In the genomic region with DNA sequence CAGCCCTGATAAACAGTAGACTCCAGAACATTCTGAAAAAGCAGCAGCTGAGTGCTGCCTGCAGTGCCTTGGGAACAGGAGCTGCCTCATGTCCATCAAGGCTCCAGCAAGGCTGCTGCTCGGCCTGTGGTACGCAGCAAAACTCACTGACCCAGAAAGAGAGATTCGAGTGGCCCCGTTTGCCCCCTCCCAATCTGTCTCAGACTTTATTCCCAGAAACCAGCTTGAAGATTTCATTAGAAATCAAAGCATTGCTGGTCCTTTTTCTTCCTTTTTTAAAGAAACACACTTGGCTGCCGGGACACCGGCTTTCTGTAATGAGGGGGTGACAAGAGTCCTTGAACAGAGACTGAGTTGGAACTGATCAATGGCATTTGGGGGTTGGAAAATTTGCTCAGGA, we compare ENCODE assay signal across 24 mouse cellular contexts. TPM values are rescaled to one million over a fixed set of nuclear protein-coding genes. Genes with fewer than 3 reads are reported as not detected.
DNase-seq lines count a peak whose midpoint lies in the region; ATAC-seq and TF ChIP-seq lines count a peak whose summit lies in the region.
"Had no signal": no experiment of that assay in that cellular context is flagged by ENCODE, and none has a peak within 500 bp of the region (broad histone marks: within the 10 kb centered on the region; RNA-seq: fewer than 3 reads in every experiment).

No protein-coding gene starts in this region.

- peaks cover 54% of the 10 kb centered on the region for H3K4me1 ChIP-seq in forebrain, embryonic 14.5 days (ENCODE audit: control insufficient read depth, insufficient read depth, low read length)
- H3K4me1 ChIP-seq in forebrain, postnatal 0 days (ENCODE audit: insufficient read depth): peaks cover 18% of the 10 kb centered on the region; the same call in 1 of the 2 replicates
- H3K4me1 ChIP-seq in embryonic facial prominence, embryonic 10.5 days: peaks cover 90% of the 10 kb centered on the region
- H3K4me1 ChIP-seq in forebrain, embryonic 16.5 days (replicated peaks; ENCODE audit: control insufficient read depth, insufficient read depth, low read length): peaks cover 64% of the 10 kb centered on the region

- no peak for DNase-seq in forebrain, embryonic 14.5 days (ENCODE audit: low spot score)
- no peak for DNase-seq in forebrain, postnatal 0 days
- DNase-seq in layer of hippocampus, adult 9-11 months: peak; percentile 28
- no peak for DNase-seq in layer of hippocampus, postnatal 25 days (ENCODE audit: extremely low spot score in 1 of 2, low spot score in 1 of 2)
- no peak for DNase-seq in embryonic facial prominence, embryonic 10.5 days (ENCODE audit: low spot score)
- no peak for DNase-seq in gastrocnemius, postnatal 36 days

- intact Hi-C loops in gastrocnemius, postnatal 36 days (cut with DNase I): no loop called here

- H3K9me3 ChIP-seq in forebrain, embryonic 14.5 days (replicated peaks; ENCODE audit: control insufficient read depth, low read length): no peaks in the 10 kb centered on the region
- H3K9me3 ChIP-seq in forebrain, postnatal 0 days (ENCODE audit: low read length): no peaks in the 10 kb centered on the region
- H3K9me3 ChIP-seq in embryonic facial prominence, embryonic 10.5 days: no peaks in the 10 kb centered on the region
- H3K9me3 ChIP-seq in forebrain, embryonic 16.5 days (ENCODE audit: control insufficient read depth, low read length): no peaks in the 10 kb centered on the region
- H3K9me3 ChIP-seq: heart, embryonic 13.5 days; hindbrain, embryonic 15.5 days; kidney, embryonic 15.5 days; limb, embryonic 12.5 days; liver, embryonic 15.5 days; lung, embryonic 15.5 days; midbrain, embryonic 10.5 days; neural tube, embryonic 12.5 days had no signal

- H3K4me2 ChIP-seq in forebrain, embryonic 14.5 days (ENCODE audit: low read length): no peak overlapping the region
- H3K4me2 ChIP-seq in forebrain, postnatal 0 days (ENCODE audit: low read depth): no peak overlapping the region
- no peak overlapping the region for H3K4me2 ChIP-seq in forebrain, embryonic 16.5 days (ENCODE audit: low read length)
- H3K4me2 ChIP-seq: heart, embryonic 13.5 days; hindbrain, embryonic 15.5 days; kidney, embryonic 15.5 days; limb, embryonic 12.5 days; liver, embryonic 15.5 days; lung, embryonic 15.5 days; neural tube, embryonic 12.5 days had no signal

- H3K4me3 ChIP-seq in forebrain, embryonic 14.5 days (ENCODE audit: low read depth, low read length): no peak overlapping the region
- no peak overlapping the region for H3K4me3 ChIP-seq in forebrain, postnatal 0 days (ENCODE audit: low read depth, low read length)
- H3K4me3 ChIP-seq in embryonic facial prominence, embryonic 10.5 days: no peak overlapping the region
- H3K4me3 ChIP-seq in forebrain, embryonic 16.5 days (replicated peaks; ENCODE audit: low read length): no peak overlapping the region
- H3K4me3 ChIP-seq: heart, embryonic 13.5 days; hindbrain, embryonic 15.5 days; kidney, embryonic 15.5 days; limb, embryonic 12.5 days; liver, embryonic 15.5 days; lung, embryonic 15.5 days; midbrain, embryonic 10.5 days; myocyte; neural tube, embryonic 12.5 days had no signal

- ATAC-seq in forebrain, embryonic 14.5 days: no peak
- ATAC-seq in forebrain, postnatal 0 days: no peak
- ATAC-seq in forebrain, embryonic 16.5 days: no peak
- ATAC-seq: CD4-positive, CD25-positive, alpha-beta regulatory T cell, adult 4 months had no signal

- H3K27ac ChIP-seq in forebrain, embryonic 14.5 days (ENCODE audit: low read depth, low read length): 0 out of 2 replicates have a peak overlapping the region, but pooled peaks have one; percentile 21
- H3K27ac ChIP-seq in forebrain, postnatal 0 days (ENCODE audit: low read depth, low read length): no peak overlapping the region
- peak overlapping the region; percentile 32; the same call in 1 of the 2 replicates for H3K27ac ChIP-seq in embryonic facial prominence, embryonic 10.5 days (replicated peaks)
- H3K27ac ChIP-seq in forebrain, embryonic 16.5 days (ENCODE audit: low read length): peak overlapping the region; percentile 39
- H3K27ac ChIP-seq: heart, embryonic 13.5 days; hindbrain, embryonic 15.5 days; kidney, embryonic 15.5 days; limb, embryonic 12.5 days; liver, embryonic 15.5 days; lung, embryonic 15.5 days; midbrain, embryonic 10.5 days; neural tube, embryonic 12.5 days had no signal

- TF ChIP-seq CTCF in forebrain, postnatal 0 days (IDR thresholded peaks at IDR 0.05; ENCODE audit: low read depth): no peak

- WGBS in forebrain, embryonic 14.5 days: 42% methylated on average over 6 of the region's 6 CpGs
- 27% methylated on average over 6 of the region's 6 CpGs for WGBS in forebrain, postnatal 0 days
- WGBS in embryonic facial prominence, embryonic 10.5 days: 65% methylated on average over 6 of the region's 6 CpGs
- 36% methylated on average over 6 of the region's 6 CpGs for WGBS in forebrain, embryonic 16.5 days

- no peak overlapping the region for H3K9ac ChIP-seq in forebrain, embryonic 14.5 days (ENCODE audit: low read length)
- H3K9ac ChIP-seq in forebrain, postnatal 0 days: no peak overlapping the region
- no peak overlapping the region for H3K9ac ChIP-seq in forebrain, embryonic 16.5 days (replicated peaks; ENCODE audit: low read depth, low read length)
- H3K9ac ChIP-seq: heart, embryonic 13.5 days; hindbrain, embryonic 15.5 days; kidney, embryonic 15.5 days; limb, embryonic 12.5 days; liver, embryonic 15.5 days; lung, embryonic 15.5 days; neural tube, embryonic 12.5 days had no signal

- no peaks in the 10 kb centered on the region for H3K27me3 ChIP-seq in forebrain, embryonic 14.5 days (replicated peaks; ENCODE audit: control insufficient read depth, insufficient read depth, low read length)
- no peaks in the 10 kb centered on the region for H3K27me3 ChIP-seq in forebrain, postnatal 0 days (ENCODE audit: insufficient read depth, low read length)
- H3K27me3 ChIP-seq in embryonic facial prominence, embryonic 10.5 days (replicated peaks; ENCODE audit: low read depth, poor library complexity, severe bottlenecking): peaks cover 66% of the 10 kb centered on the region
- H3K27me3 ChIP-seq in forebrain, embryonic 16.5 days (replicated peaks; ENCODE audit: control insufficient read depth, insufficient read depth, low read length): no peaks in the 10 kb centered on the region
- H3K27me3 ChIP-seq: liver, embryonic 15.5 days had no signal

- no peaks in the 10 kb centered on the region for H3K36me3 ChIP-seq in forebrain, embryonic 14.5 days (ENCODE audit: control insufficient read depth, insufficient read depth, low read length)
- H3K36me3 ChIP-seq in forebrain, postnatal 0 days (ENCODE audit: insufficient read depth): peaks cover under 1% of the 10 kb centered on the region; the same call in 1 of the 2 replicates
- H3K36me3 ChIP-seq in embryonic facial prominence, embryonic 10.5 days (replicated peaks): peaks cover 4% of the 10 kb centered on the region; the same call in 1 of the 2 replicates
- H3K36me3 ChIP-seq in forebrain, embryonic 16.5 days (ENCODE audit: control insufficient read depth, insufficient read depth): no peaks in the 10 kb centered on the region
- H3K36me3 ChIP-seq: heart, embryonic 13.5 days; hindbrain, embryonic 15.5 days; kidney, embryonic 15.5 days; limb, embryonic 12.5 days; liver, embryonic 15.5 days; lung, embryonic 15.5 days; midbrain, embryonic 10.5 days; neural tube, embryonic 12.5 days had no signal

RNA-seq across cellular contexts. Expression of gene Nat9, which starts 37.6 kb away (rescaled TPM):
- polyA plus RNA-seq in forebrain, embryonic 14.5 days (2014; fragmentation: Nextera tagmentation; extraction: Ambion mirVana): 19.5 and 20.4 TPM in 2 replicates
- 19.2 and 20.3 TPM in 2 replicates for total RNA-seq in forebrain, postnatal 0 days (2014; rRNA removed)
- polyA plus RNA-seq in forebrain, postnatal 0 days (2015; fragmentation: Nextera tagmentation; extraction: Ambion mirVana): 17.7 and 18.6 TPM in 2 replicates
- total RNA-seq in layer of hippocampus, postnatal 25 days (2021): 10 to 100 TPM; 16.6 to 21.3 TPM
- 18.2 and 18.4 TPM in 2 replicates for polyA plus RNA-seq in embryonic facial prominence, embryonic 10.5 days (2016; fragmentation: Nextera tagmentation; extraction: Ambion mirVana)
- polyA plus RNA-seq in forebrain, embryonic 16.5 days (2015; fragmentation: Nextera tagmentation; extraction: Ambion mirVana): 20.6 and 24.2 TPM in 2 replicates
- 10 to 100 TPM; 10.6 to 12.9 TPM for total RNA-seq in gastrocnemius, postnatal 36 days (2021)

RNA-seq across cellular contexts. Expression of gene Tmem104, which starts 38.0 kb away (rescaled TPM):
- polyA plus RNA-seq in forebrain, embryonic 14.5 days (2014; fragmentation: Nextera tagmentation; extraction: Ambion mirVana): 6.3 and 8.5 TPM in 2 replicates
- total RNA-seq in forebrain, postnatal 0 days (2014; rRNA removed): 5.4 and 7.6 TPM in 2 replicates
- 8.8 and 9.9 TPM in 2 replicates for polyA plus RNA-seq in forebrain, postnatal 0 days (2015; fragmentation: Nextera tagmentation; extraction: Ambion mirVana)
- 10 to 100 TPM; 19.0 to 19.4 TPM for total RNA-seq in layer of hippocampus, postnatal 25 days (2021)
- polyA plus RNA-seq in embryonic facial prominence, embryonic 10.5 days (2016; fragmentation: Nextera tagmentation; extraction: Ambion mirVana): 10.1 and 10.3 TPM in 2 replicates
- polyA plus RNA-seq in forebrain, embryonic 16.5 days (2015; fragmentation: Nextera tagmentation; extraction: Ambion mirVana): 11.0 and 11.2 TPM in 2 replicates
- total RNA-seq in gastrocnemius, postnatal 36 days (2021): 1 to 10 TPM; 4.5 to 6.0 TPM

RNA-seq across cellular contexts. Expression of gene Grin2c, which starts 41.7 kb away (rescaled TPM):
- 0.12 and 0.14 TPM in 2 replicates for polyA plus RNA-seq in forebrain, embryonic 14.5 days (2014; fragmentation: Nextera tagmentation; extraction: Ambion mirVana)
- total RNA-seq in forebrain, postnatal 0 days (2014; rRNA removed): 1.5 and 1.6 TPM in 2 replicates
- 0.35 and 0.48 TPM in 2 replicates for polyA plus RNA-seq in forebrain, postnatal 0 days (2015; fragmentation: Nextera tagmentation; extraction: Ambion mirVana)
- 10 to 100 TPM; 47.3 to 47.4 TPM for total RNA-seq in layer of hippocampus, postnatal 25 days (2021)
- 0.06 and 0.07 TPM in 2 replicates for polyA plus RNA-seq in embryonic facial prominence, embryonic 10.5 days (2016; fragmentation: Nextera tagmentation; extraction: Ambion mirVana)
- polyA plus RNA-seq in forebrain, embryonic 16.5 days (2015; fragmentation: Nextera tagmentation; extraction: Ambion mirVana): 0.29 and 0.37 TPM in 2 replicates
- total RNA-seq in gastrocnemius, postnatal 36 days (2021): not detected
- total RNA-seq: gastrocnemius, postnatal 14 days; heart, postnatal 10 days; hematopoietic stem cell, adult 5-6 weeks; liver, adult 2 months; megakaryocyte progenitor cell, adult 5-6 weeks had no signal
- polyA plus RNA-seq: CD4-positive, CD25-positive, alpha-beta regulatory T cell, adult 4 months; heart, embryonic 13.5 days; intestine, embryonic 14.5 days; kidney, embryonic 15.5 days; myocyte; stomach, embryonic 14.5 days had no signal

RNA-seq across cellular contexts. Expression of gene Fdxr, which starts 51.5 kb away (rescaled TPM):
- 17.2 and 20.0 TPM in 2 replicates for polyA plus RNA-seq in forebrain, embryonic 14.5 days (2014; fragmentation: Nextera tagmentation; extraction: Ambion mirVana)
- 18.6 and 26.2 TPM in 2 replicates for total RNA-seq in forebrain, postnatal 0 days (2014; rRNA removed)
- 14.0 and 16.4 TPM in 2 replicates for polyA plus RNA-seq in forebrain, postnatal 0 days (2015; fragmentation: Nextera tagmentation; extraction: Ambion mirVana)
- total RNA-seq in layer of hippocampus, postnatal 25 days (2021): 10 to 100 TPM; 18.6 to 21.2 TPM
- 17.6 and 18.1 TPM in 2 replicates for polyA plus RNA-seq in embryonic facial prominence, embryonic 10.5 days (2016; fragmentation: Nextera tagmentation; extraction: Ambion mirVana)
- 23.2 and 26.9 TPM in 2 replicates for polyA plus RNA-seq in forebrain, embryonic 16.5 days (2015; fragmentation: Nextera tagmentation; extraction: Ambion mirVana)
- 1 to 10 TPM; 3.6 to 4.4 TPM for total RNA-seq in gastrocnemius, postnatal 36 days (2021)
